Mouse (Mus musculus): Measurements from ENCODE around the gene Adamtsl2. TPM values are rescaled to one million over a fixed set of nuclear protein-coding genes. Genes with fewer than 3 reads are reported as not detected.

Gene Adamtsl2
- polyA plus RNA-seq (2012; rRNA removed) = 27.4 and 28.0 TPM in 2 replicates

GRCm38 (mm10) chr2:27079152-27079584, at the start of gene Adamtsl2:
Gene Adamtsl2, plus strand, starts transcription at chr2:27079379.

GRCm38 (mm10) chr2:27071978-27072377, 7.2 kb upstream of the Adamtsl2 start, which contains the start of gene Mymk:
Gene Mymk, minus strand, starts transcription at chr2:27072179.

GRCm38 (mm10) chr2:27141950-27142693, 62.9 kb downstream of the Adamtsl2 start, which contains the start of gene Fam163b:
Gene Fam163b, minus strand, starts transcription at chr2:27142491.

Other genes with a start within 250 kb of the Adamtsl2 start
- 0.12 TPM in 1 of 2 replicates, not detected in the other for gene Abo, start 214.4 kb upstream of the Adamtsl2 start, polyA plus RNA-seq (2012; rRNA removed)
- gene Surf6, start 176.5 kb upstream of the Adamtsl2 start, polyA plus RNA-seq (2012; rRNA removed) = 11.4 and 13.5 TPM in 2 replicates
- gene Med22, start 168.7 kb upstream of the Adamtsl2 start, polyA plus RNA-seq (2012; rRNA removed) = 55.5 and 58.6 TPM in 2 replicates
- 1,025 and 1,306 TPM in 2 replicates for gene Rpl7a, start 168.6 kb upstream of the Adamtsl2 start, polyA plus RNA-seq (2012; rRNA removed)
- 26.4 and 40.6 TPM in 2 replicates for gene Surf2, start 163.0 kb upstream of the Adamtsl2 start, polyA plus RNA-seq (2012; rRNA removed)
- 45.5 and 54.3 TPM in 2 replicates for gene Surf1, start 162.8 kb upstream of the Adamtsl2 start, polyA plus RNA-seq (2012; rRNA removed)
- gene Surf4, start 145.5 kb upstream of the Adamtsl2 start, polyA plus RNA-seq (2012; rRNA removed) = 519 and 534 TPM in 2 replicates
- gene Stkld1, start 145.3 kb upstream of the Adamtsl2 start, polyA plus RNA-seq (2012; rRNA removed) = 0.26 and 0.33 TPM in 2 replicates
- gene Rexo4, start 115.0 kb upstream of the Adamtsl2 start, polyA plus RNA-seq (2012; rRNA removed) = 22.0 and 24.6 TPM in 2 replicates
- 0.08 and 0.10 TPM in 2 replicates for gene Adamts13, start 106.0 kb upstream of the Adamtsl2 start, polyA plus RNA-seq (2012; rRNA removed)
- 76.5 and 99.4 TPM in 2 replicates for gene Cacfd1, start 69.5 kb upstream of the Adamtsl2 start, polyA plus RNA-seq (2012; rRNA removed)
- 3.9 and 4.7 TPM in 2 replicates for gene Slc2a6, start 51.4 kb upstream of the Adamtsl2 start, polyA plus RNA-seq (2012; rRNA removed)
- gene Mymk, start 7.2 kb upstream of the Adamtsl2 start, polyA plus RNA-seq (2012; rRNA removed) = 0.51 and 1.6 TPM in 2 replicates
- 0.17 and 0.43 TPM in 2 replicates for gene Fam163b, start 63.1 kb downstream of the Adamtsl2 start, polyA plus RNA-seq (2012; rRNA removed)
- 0.36 and 0.51 TPM in 2 replicates for gene Dbh, start 85.9 kb downstream of the Adamtsl2 start, polyA plus RNA-seq (2012; rRNA removed)
- 53.5 and 59.8 TPM in 2 replicates for gene Sardh, start 169.0 kb downstream of the Adamtsl2 start, polyA plus RNA-seq (2012; rRNA removed)